In genomic region chr2:104007793-104008519, GRCm38 (mm10) we compare ENCODE assay signal across 28 mouse cellular contexts. TPM values are rescaled to one million over a fixed set of nuclear protein-coding genes. Genes with fewer than 3 reads are reported as not detected.
DNase-seq lines count a peak whose midpoint lies in the region; ATAC-seq and TF ChIP-seq lines count a peak whose summit lies in the region.
"Had no signal": no experiment of that assay in that cellular context is flagged by ENCODE, and none has a peak within 500 bp of the region (broad histone marks: within the 10 kb centered on the region; RNA-seq: fewer than 3 reads in every experiment).

No protein-coding gene starts in this region.

- no peak overlapping the region for H3K9ac ChIP-seq in liver, embryonic 16.5 days (ENCODE audit: low read depth, low read length)
- H3K9ac ChIP-seq in midbrain, embryonic 11.5 days (ENCODE audit: low read length), result no peak overlapping the region
- H3K9ac ChIP-seq in midbrain, embryonic 15.5 days, result no peak overlapping the region
- H3K9ac ChIP-seq: forebrain, embryonic 13.5 days; heart, embryonic 12.5 days; heart, embryonic 15.5 days; hindbrain, embryonic 13.5 days had no signal

- TF ChIP-seq CTCF in kidney, adult 2 months (conservative IDR thresholded peaks at IDR 0.05; ENCODE audit: insufficient read depth, insufficient read length, low read depth, low read length), result no peak

- no peaks in the 10 kb centered on the region for H3K9me3 ChIP-seq in liver, embryonic 16.5 days (replicated peaks; ENCODE audit: control insufficient read depth, low read length)
- no peaks in the 10 kb centered on the region for H3K9me3 ChIP-seq in midbrain, embryonic 11.5 days (ENCODE audit: control insufficient read depth, low read length)
- H3K9me3 ChIP-seq in midbrain, embryonic 15.5 days, result no peaks in the 10 kb centered on the region
- H3K9me3 ChIP-seq: forebrain, embryonic 10.5 days; forebrain, embryonic 13.5 days; G1E; heart, embryonic 12.5 days; heart, embryonic 15.5 days; hindbrain, embryonic 10.5 days; hindbrain, embryonic 13.5 days had no signal

- no peak overlapping the region for H3K4me3 ChIP-seq in kidney, adult 2 months (ENCODE audit: insufficient read depth, low read depth, low read length)
- no peak overlapping the region for H3K4me3 ChIP-seq in liver, embryonic 16.5 days (ENCODE audit: low read depth, low read length)
- H3K4me3 ChIP-seq in midbrain, embryonic 11.5 days (ENCODE audit: low read depth, low read length), result no peak overlapping the region
- H3K4me3 ChIP-seq in midbrain, embryonic 15.5 days, result no peak overlapping the region
- H3K4me3 ChIP-seq: forebrain, embryonic 10.5 days; forebrain, embryonic 13.5 days; heart, embryonic 12.5 days; heart, embryonic 15.5 days; hindbrain, embryonic 10.5 days; hindbrain, embryonic 13.5 days had no signal

- no peaks in the 10 kb centered on the region for H3K27me3 ChIP-seq in kidney, adult 2 months (replicated peaks; ENCODE audit: control insufficient read depth, insufficient read depth, low read length)
- H3K27me3 ChIP-seq in liver, embryonic 16.5 days (ENCODE audit: control insufficient read depth, insufficient read depth, low read depth, low read length), result peaks cover 2% of the 10 kb centered on the region; the same call in 1 of the 2 replicates
- H3K27me3 ChIP-seq in midbrain, embryonic 11.5 days (ENCODE audit: control insufficient read depth, insufficient read depth, low read length), result no peaks in the 10 kb centered on the region
- no peaks in the 10 kb centered on the region; the same call in 1 of the 2 replicates for H3K27me3 ChIP-seq in midbrain, embryonic 15.5 days (replicated peaks)

- no peaks in the 10 kb centered on the region for H3K36me3 ChIP-seq in kidney, adult 2 months (ENCODE audit: control insufficient read depth, insufficient read depth, low read length)
- H3K36me3 ChIP-seq in liver, embryonic 16.5 days (ENCODE audit: control insufficient read depth, insufficient read depth), result no peaks in the 10 kb centered on the region
- H3K36me3 ChIP-seq in midbrain, embryonic 11.5 days (ENCODE audit: control insufficient read depth, insufficient read depth, low read length), result no peaks in the 10 kb centered on the region
- H3K36me3 ChIP-seq in midbrain, embryonic 15.5 days (replicated peaks), result no peaks in the 10 kb centered on the region
- H3K36me3 ChIP-seq: forebrain, embryonic 10.5 days; G1E; heart, embryonic 12.5 days; heart, embryonic 15.5 days; hindbrain, embryonic 10.5 days; hindbrain, embryonic 13.5 days had no signal

- peak; percentile 59 for DNase-seq in kidney, adult 2 months
- DNase-seq in kidney, postnatal 14 days, result no peak
- DNase-seq in liver, result no peak
- peak; percentile 45 for DNase-seq in midbrain, embryonic 11.5 days (ENCODE audit: low spot score, missing footprints)
- DNase-seq: adrenal gland, postnatal 10 days; adrenal gland, postnatal 36 days; B cell, adult 2 months; cerebellum, adult 18-20 months; cerebellum, adult 9-10 months; cerebellum, postnatal 14 days; gastrocnemius, postnatal 10 days; gastrocnemius, postnatal 36 days; heart, postnatal 10 days; heart, postnatal 36 days had no signal

- no peak for TF ChIP-seq POLR2A in kidney, adult 2 months (IDR thresholded peaks at IDR 0.05; ENCODE audit: low read depth, low read length)

- peak; percentile 48 for ATAC-seq in liver, embryonic 16.5 days (ENCODE audit: low read depth)
- ATAC-seq in midbrain, embryonic 11.5 days (ENCODE audit: low FRiP score), result no peak
- ATAC-seq in midbrain, embryonic 15.5 days (replicated peaks), result no peak
- ATAC-seq: forebrain, embryonic 13.5 days; forebrain, embryonic 16.5 days; hindbrain, embryonic 16.5 days; Patski had no signal

- no peak overlapping the region for H3K4me2 ChIP-seq in liver, embryonic 16.5 days (ENCODE audit: low read depth, low read length)
- no peak overlapping the region for H3K4me2 ChIP-seq in midbrain, embryonic 11.5 days
- H3K4me2 ChIP-seq in midbrain, embryonic 15.5 days, result no peak overlapping the region
- H3K4me2 ChIP-seq: forebrain, embryonic 13.5 days; heart, embryonic 12.5 days; heart, embryonic 15.5 days; hindbrain, embryonic 13.5 days had no signal

- no peak overlapping the region for H3K27ac ChIP-seq in kidney, adult 2 months (ENCODE audit: insufficient read depth, low read depth, low read length)
- no peak overlapping the region for H3K27ac ChIP-seq in liver, embryonic 16.5 days (ENCODE audit: low read length)
- H3K27ac ChIP-seq in midbrain, embryonic 11.5 days (ENCODE audit: low read depth, low read length), result no peak overlapping the region
- no peak overlapping the region for H3K27ac ChIP-seq in midbrain, embryonic 15.5 days
- H3K27ac ChIP-seq: forebrain, embryonic 10.5 days; forebrain, embryonic 13.5 days; heart, embryonic 15.5 days; hindbrain, embryonic 10.5 days; hindbrain, embryonic 13.5 days had no signal

- H3K4me1 ChIP-seq in kidney, adult 2 months (ENCODE audit: control insufficient read depth, insufficient read depth, low read length), result no peaks in the 10 kb centered on the region
- H3K4me1 ChIP-seq in liver, embryonic 16.5 days (ENCODE audit: control insufficient read depth, low read depth, low read length), result no peaks in the 10 kb centered on the region
- no peaks in the 10 kb centered on the region for H3K4me1 ChIP-seq in midbrain, embryonic 11.5 days (ENCODE audit: control insufficient read depth, insufficient read depth, low read length)
- no peaks in the 10 kb centered on the region for H3K4me1 ChIP-seq in midbrain, embryonic 15.5 days
- H3K4me1 ChIP-seq: forebrain, embryonic 13.5 days; heart, embryonic 12.5 days; heart, embryonic 15.5 days; hindbrain, embryonic 10.5 days; hindbrain, embryonic 13.5 days had no signal

- WGBS in kidney, adult 2 months, result 67% methylated on average over 7 of the region's 7 CpGs
- WGBS in liver, embryonic 16.5 days (ENCODE audit: insufficient replicate concordance), result 54% methylated on average over 7 of the region's 7 CpGs
- WGBS in midbrain, embryonic 11.5 days, result 92% methylated on average over 7 of the region's 7 CpGs
- WGBS in midbrain, embryonic 15.5 days, result 89% methylated on average over 7 of the region's 7 CpGs

RNA-seq across cellular contexts. Expression of gene Fbxo3, which starts 19.6 kb away (rescaled TPM):
- 22.3 and 25.0 TPM in 2 replicates for polyA plus RNA-seq in kidney, adult 2 months (2012; rRNA removed)
- 46.9 and 53.9 TPM in 2 replicates for polyA plus RNA-seq in liver, embryonic 16.5 days (2015; fragmentation: Nextera tagmentation; extraction: Ambion mirVana)
- polyA plus RNA-seq in midbrain, embryonic 11.5 days (2014; fragmentation: Nextera tagmentation; extraction: Ambion mirVana), result 60.1 and 72.8 TPM in 2 replicates
- 73.4 and 76.2 TPM in 2 replicates for polyA plus RNA-seq in midbrain, embryonic 15.5 days (2015; fragmentation: Nextera tagmentation; extraction: Ambion mirVana)

RNA-seq across cellular contexts. Expression of gene 4931422A03Rik, which starts 20.2 kb away (rescaled TPM):
- polyA plus RNA-seq in kidney, adult 2 months (2012; rRNA removed), result not detected in 2 replicates
- 1.1 and 1.8 TPM in 2 replicates for polyA plus RNA-seq in liver, embryonic 16.5 days (2015; fragmentation: Nextera tagmentation; extraction: Ambion mirVana)
- polyA plus RNA-seq in midbrain, embryonic 11.5 days (2014; fragmentation: Nextera tagmentation; extraction: Ambion mirVana), result 1.1 and 1.5 TPM in 2 replicates
- polyA plus RNA-seq in midbrain, embryonic 15.5 days (2015; fragmentation: Nextera tagmentation; extraction: Ambion mirVana), result 3.7 and 3.8 TPM in 2 replicates
- polyA plus RNA-seq: G1E had no signal

RNA-seq across cellular contexts. Expression of gene Lmo2, which starts 50.2 kb away (rescaled TPM):
- 18.5 and 20.8 TPM in 2 replicates for polyA plus RNA-seq in kidney, adult 2 months (2012; rRNA removed)
- polyA plus RNA-seq in liver, embryonic 16.5 days (2015; fragmentation: Nextera tagmentation; extraction: Ambion mirVana), result 126 and 128 TPM in 2 replicates
- polyA plus RNA-seq in midbrain, embryonic 11.5 days (2014; fragmentation: Nextera tagmentation; extraction: Ambion mirVana), result 25.8 and 28.6 TPM in 2 replicates
- polyA plus RNA-seq in midbrain, embryonic 15.5 days (2015; fragmentation: Nextera tagmentation; extraction: Ambion mirVana), result 32.0 and 33.6 TPM in 2 replicates

RNA-seq across cellular contexts. Expression of gene Gm10912, which starts 57.7 kb away (rescaled TPM):
- 0.14 and 0.18 TPM in 2 replicates for polyA plus RNA-seq in kidney, adult 2 months (2012; rRNA removed)
- polyA plus RNA-seq in liver, embryonic 16.5 days (2015; fragmentation: Nextera tagmentation; extraction: Ambion mirVana), result 0.05 and 0.21 TPM in 2 replicates
- polyA plus RNA-seq in midbrain, embryonic 11.5 days (2014; fragmentation: Nextera tagmentation; extraction: Ambion mirVana), result not detected in 2 replicates
- not detected in 2 replicates for polyA plus RNA-seq in midbrain, embryonic 15.5 days (2015; fragmentation: Nextera tagmentation; extraction: Ambion mirVana)
- polyA plus RNA-seq: embryonic facial prominence, embryonic 11.5 days; embryonic facial prominence, embryonic 14.5 days; forebrain, embryonic 10.5 days; forebrain, embryonic 13.5 days; forebrain, embryonic 16.5 days; G1E; heart, embryonic 12.5 days; hindbrain, embryonic 10.5 days; hindbrain, embryonic 13.5 days; hindbrain, embryonic 16.5 days; Patski had no signal

Comparison
In these comparisons a context has a peak if more than half of its experiments do, and no peak if none do; other contexts are left out.
1. DNase-seq: peak in kidney, adult 2 months (single experiment) and midbrain, embryonic 11.5 days (single experiment); none in kidney, postnatal 14 days (single experiment) and liver (single experiment).